Mouse (Mus musculus) stomach, postnatal 0 days (tissue): ENCODE measurements around the gene Mob3b. TPM values are rescaled to one million over a fixed set of nuclear protein-coding genes. Genes with fewer than 3 reads are reported as not detected.
A peak's percentile ranks its signal among the peaks of the same experiment; 100 is the strongest.

Experiments
- ATAC-seq: fragments of 200-750 bp; cut with Nextera tagmentation; 2 replicates; pipeline ENCODE4 v1.8.0; 2017; ENCODE audit not compliant: low FRiP score, low TSS enrichment
- DNase-seq: peaks from one replicate; pipeline ENCODE4 v3.0.0-alpha.2; 2016; ENCODE audit warnings: low spot score
- H3K27ac ChIP-seq: fragments of 300-500 bp; sonication (generic); replicated peaks from 2 replicates; pipeline ENCODE4 v1.5.1; 2014; ENCODE audit warnings: mild to moderate bottlenecking, control low read depth
- H3K27me3 ChIP-seq: fragments of 300-500 bp; sonication (generic); 2 replicates; pipeline ENCODE4 v1.6.1; 2014; ENCODE audit warnings: low read length; ENCODE audit not compliant: control insufficient read depth, insufficient read depth
- H3K36me3 ChIP-seq: fragments of 300-500 bp; sonication (generic); 2 replicates; pipeline ENCODE4 v1.6.1; 2014; ENCODE audit warnings: low read length, mixed read lengths; ENCODE audit not compliant: control insufficient read depth, insufficient read depth
- H3K4me1 ChIP-seq: fragments of 300-500 bp; sonication (generic); replicated peaks from 2 replicates; pipeline ENCODE4 v1.6.1; 2014; ENCODE audit warnings: antibody characterized with exemption; ENCODE audit not compliant: control insufficient read depth, insufficient read depth
- H3K4me2 ChIP-seq: fragments of 300-500 bp; sonication (generic); replicated peaks from 2 replicates; pipeline ENCODE4 v1.6.1; 2014; ENCODE audit warnings: low read depth, mild to moderate bottlenecking, control low read depth, moderate library complexity
- H3K4me3 ChIP-seq: fragments of 300-500 bp; sonication (generic); 2 replicates; pipeline ENCODE4 v1.5.1; 2014; ENCODE audit warnings: low read depth, low read length, control low read depth
- H3K9ac ChIP-seq: fragments of 300-500 bp; sonication (generic); 2 replicates; pipeline ENCODE4 v1.6.1; 2014; ENCODE audit warnings: mild to moderate bottlenecking, low read length, control low read depth, mixed read lengths
- H3K9me3 ChIP-seq: fragments of 300-500 bp; sonication (generic); 2 replicates; pipeline ENCODE4 v1.6.1; 2016; ENCODE audit warnings: low read length; ENCODE audit not compliant: control insufficient read depth
- CTCF ChIP-seq: IDR thresholded peaks from 2 replicates; pipeline ENCODE4 v1.5.1; 2016; ENCODE audit warnings: antibody characterized with exemption, low read depth, mild to moderate bottlenecking, moderate library complexity
- EP300 ChIP-seq: optimal IDR thresholded peaks from 2 replicates; pipeline ENCODE3; 2016; ENCODE audit warnings: antibody characterized with exemption
- WGBS: fragments of 180-500 bp; shearing (Covaris S2); extraction: QIAGEN DNeasy Blood & Tissue Kit; methylation state at CpG from one replicate; pipeline ENCODE4 v1.1.7; 2014; 5-methylcytosine and 5-hydroxymethylcytosine counted together
- polyA plus RNA-seq: library from polyadenylated mRNA; unstranded; fragments of >200 nt; fragmentation: Nextera tagmentation; extraction: Ambion mirVana; gene quantifications from 2 replicates; pipeline ENCODE4 v1.2.1, GENCODE M21; 2015

Mob3b gene
- polyA plus RNA-seq, 1 experiment from 2014 or later, result 15.0 TPM

- Histone ChIP-seq H3K9me3 (no peaks in the 10 kb centered on the region), H3K4me1 (no peaks in the 10 kb centered on the region), H3K4me3 (no peak overlapping the region), H3K36me3 (no peaks in the 10 kb centered on the region), H3K9ac (no peak overlapping the region), H3K27ac (no peak overlapping the region), H3K27me3 (no peaks in the 10 kb centered on the region), H3K4me2 (no peak overlapping the region)
- DNase-seq (no peak), ATAC-seq (no peak)
- WGBS, result 82% methylated on average over 4 of the region's 4 CpGs
- TF ChIP-seq EP300, result no peak
- no peak for TF ChIP-seq CTCF
Observed at GRCm38 (mm10) chr4:35133411-35133810, 23.9 kb downstream of the Mob3b start.

- H3K36me3 ChIP-seq, result no peaks in the 10 kb centered on the region
- H3K27ac ChIP-seq, result no peak overlapping the region
- no peaks in the 10 kb centered on the region for H3K4me1 ChIP-seq
- no peak overlapping the region for H3K4me2 ChIP-seq
- DNase-seq, result no peak
- no peak for TF ChIP-seq CTCF
- no peak for TF ChIP-seq EP300
- no peaks in the 10 kb centered on the region for H3K27me3 ChIP-seq
- H3K4me3 ChIP-seq, result no peak overlapping the region
- H3K9me3 ChIP-seq, result no peaks in the 10 kb centered on the region
- no peak overlapping the region for H3K9ac ChIP-seq
- ATAC-seq, result no peak
- 90% methylated on average over 4 of the region's 4 CpGs for WGBS
Observed at GRCm38 (mm10) chr4:35131592-35131991, 25.7 kb downstream of the Mob3b start.

- Histone ChIP-seq H3K4me3 (no peak overlapping the region), H3K36me3 (no peaks in the 10 kb centered on the region), H3K27me3 (no peaks in the 10 kb centered on the region), H3K4me2 (no peak overlapping the region), H3K27ac (0 out of 2 replicates have a peak overlapping the region, but pooled peaks have one; percentile 45), H3K9me3 (no peaks in the 10 kb centered on the region), H3K4me1 (no peaks in the 10 kb centered on the region), H3K9ac (no peak overlapping the region)
- WGBS, result 26% methylated on average over 6 of the region's 6 CpGs
- no peak for DNase-seq
- peak; percentile 44; the same call in 1 of the 2 replicates for ATAC-seq
- TF ChIP-seq CTCF (no peak), EP300 (no peak)
Observed at GRCm38 (mm10) chr4:35130411-35130948, 26.8 kb downstream of the Mob3b start.

GRCm38 (mm10) chr4:35127759-35128158, 29.5 kb downstream of the Mob3b start:
- DNase-seq, result no peak
- 49% methylated on average over 6 of the region's 6 CpGs for WGBS

GRCm38 (mm10) chr4:35126776-35127175, 30.5 kb downstream of the Mob3b start:
- peaks cover 2% of the 10 kb centered on the region for H3K4me1 ChIP-seq
- TF ChIP-seq CTCF, result no peak
- TF ChIP-seq EP300, result no peak
- no peak overlapping the region for H3K9ac ChIP-seq
- WGBS, result 64% methylated on average over 9 of the region's 9 CpGs
- ATAC-seq (no peak), DNase-seq (no peak)
- H3K27ac ChIP-seq, result no peak overlapping the region
- H3K4me3 ChIP-seq, result no peak overlapping the region
- H3K9me3 ChIP-seq, result no peaks in the 10 kb centered on the region
- no peaks in the 10 kb centered on the region for H3K36me3 ChIP-seq
- H3K4me2 ChIP-seq, result no peak overlapping the region
- H3K27me3 ChIP-seq, result no peaks in the 10 kb centered on the region

More at GRCm38 (mm10) chr4:35127759-35128158, 29.5 kb downstream of the Mob3b start:
- no peak overlapping the region for H3K9ac ChIP-seq
- H3K4me3 ChIP-seq, result no peak overlapping the region
- H3K27me3 ChIP-seq, result no peaks in the 10 kb centered on the region
- peaks cover 2% of the 10 kb centered on the region for H3K4me1 ChIP-seq
- no peaks in the 10 kb centered on the region for H3K9me3 ChIP-seq
- TF ChIP-seq CTCF (no peak), EP300 (no peak)
- no peak for ATAC-seq
- no peak overlapping the region for H3K27ac ChIP-seq
- H3K36me3 ChIP-seq, result no peaks in the 10 kb centered on the region
- no peak overlapping the region for H3K4me2 ChIP-seq

- peak; percentile 31; the same call in 1 of the 2 replicates for ATAC-seq
- DNase-seq, result no peak
- no peak overlapping the region for H3K9ac ChIP-seq
- H3K9me3 ChIP-seq, result no peaks in the 10 kb centered on the region
- H3K27ac ChIP-seq, result no peak overlapping the region
- no peaks in the 10 kb centered on the region for H3K27me3 ChIP-seq
- no peak overlapping the region for H3K4me2 ChIP-seq
- peaks cover 2% of the 10 kb centered on the region for H3K4me1 ChIP-seq
- H3K36me3 ChIP-seq, result no peaks in the 10 kb centered on the region
- TF ChIP-seq EP300 (no peak), CTCF (no peak)
- H3K4me3 ChIP-seq, result no peak overlapping the region
- 25% methylated on average over 6 of the region's 6 CpGs for WGBS
Observed at GRCm38 (mm10) chr4:35125299-35125777, 31.9 kb downstream of the Mob3b start.
